Mouse (Mus musculus): ENCODE data around the gene Olfr618.
"Not testable (repeated sequence)": the region's sequence is repeated elsewhere in the genome, so short reads cannot be mapped to it uniquely, and the experiment has no call there.

Gene Olfr618

DNA sequence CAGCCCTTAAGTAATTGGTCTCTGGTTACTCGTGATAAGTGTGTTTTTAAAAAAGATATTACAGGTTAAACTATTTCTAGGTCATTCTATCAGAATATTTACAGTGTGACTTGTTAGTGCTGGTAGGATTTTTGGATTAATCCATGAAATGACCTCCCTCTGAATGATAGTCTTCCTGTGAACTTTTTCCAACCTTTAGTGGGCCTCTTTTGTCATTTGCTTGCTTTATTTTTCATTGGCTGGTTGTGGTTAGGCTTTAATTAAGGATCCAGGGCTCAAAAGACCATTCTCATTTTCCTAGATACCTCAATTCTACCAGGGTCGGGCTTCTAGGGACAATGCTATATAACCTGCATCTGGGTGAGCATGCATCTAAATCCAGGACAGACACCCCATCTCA is at the start of gene Olfr618:
Gene Olfr618 (plus strand): TSS at position 301 of the 400 bp plus-strand sequence.
- DNase-seq: no peak

- not testable (repeated sequence) for DNase-seq
Observed at GRCm38 (mm10) chr7:103542617-103543016, 47.3 kb upstream of the Olfr618 start, which contains the start of gene Olfr612. TSS of gene Olfr612 (minus strand) at chr7:103542717.

DNA sequence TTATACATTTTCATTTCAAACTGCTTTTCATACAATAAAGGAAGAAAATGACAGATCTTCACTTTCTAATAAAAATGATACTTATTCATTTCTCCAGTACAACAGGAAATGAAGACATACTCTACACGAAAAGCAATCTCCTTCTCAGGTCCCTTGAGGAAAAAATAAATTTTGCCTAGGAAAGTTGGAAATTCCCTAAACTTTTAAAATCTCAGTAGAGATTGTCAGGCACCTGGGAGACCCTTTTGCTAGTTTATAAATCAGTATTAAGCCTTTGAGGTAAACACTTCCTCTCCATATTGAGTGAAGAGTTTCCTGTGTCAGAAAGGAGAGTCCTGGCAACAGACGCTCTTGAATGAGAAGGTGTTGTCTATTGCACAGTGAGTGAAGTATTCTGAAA is 42.1 kb upstream of the Olfr618 start, which contains the start of gene Olfr613:
Gene Olfr613 (plus strand): TSS at position 301 of the 400 bp plus-strand sequence.
- no peak for DNase-seq

DNA sequence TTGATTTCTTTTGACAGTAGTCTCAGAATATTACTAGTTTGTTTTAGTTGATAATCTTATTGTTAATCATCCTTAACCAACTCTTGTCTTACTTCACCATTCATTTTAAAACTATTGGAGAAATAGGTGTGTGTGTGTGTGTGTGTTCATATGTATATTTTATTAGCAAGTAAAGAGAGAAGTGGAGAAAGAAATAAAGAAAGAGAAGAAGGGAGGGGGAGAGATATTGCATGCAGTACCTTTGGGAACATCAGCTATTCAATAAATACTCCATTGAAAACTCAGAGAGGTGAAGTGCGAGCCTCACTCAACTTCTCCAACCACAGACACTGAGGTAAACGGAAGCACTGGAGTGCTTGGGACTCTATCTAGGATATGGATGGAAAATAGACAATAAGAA is 34.1 kb upstream of the Olfr618 start, which contains the start of gene Olfr615:
Gene Olfr615 (plus strand): TSS at position 301 of the 400 bp plus-strand sequence.
- no peak for DNase-seq

DNA sequence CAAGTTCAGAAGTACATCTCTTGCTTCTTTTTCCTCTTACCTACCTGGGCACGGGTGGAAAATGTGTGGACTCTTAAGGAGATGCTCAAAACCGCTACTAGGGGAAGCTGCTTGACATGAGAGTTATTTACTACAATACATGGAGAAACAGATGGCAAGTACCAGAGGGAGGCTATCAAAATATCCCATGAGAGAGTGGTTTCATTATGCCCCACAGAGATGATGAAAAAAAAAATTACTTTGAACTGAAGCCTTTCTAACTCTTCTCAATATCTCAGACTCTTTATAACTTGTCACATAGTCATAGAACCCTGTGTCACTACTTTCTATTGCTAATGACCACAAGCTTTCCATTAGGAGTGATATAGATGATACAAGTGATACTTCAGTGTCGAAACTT is 20.9 kb upstream of the Olfr618 start, which contains the start of gene Olfr616:
Gene Olfr616 (minus strand): TSS at position 101 of the 400 bp plus-strand sequence.
- DNase-seq: no peak

DNA sequence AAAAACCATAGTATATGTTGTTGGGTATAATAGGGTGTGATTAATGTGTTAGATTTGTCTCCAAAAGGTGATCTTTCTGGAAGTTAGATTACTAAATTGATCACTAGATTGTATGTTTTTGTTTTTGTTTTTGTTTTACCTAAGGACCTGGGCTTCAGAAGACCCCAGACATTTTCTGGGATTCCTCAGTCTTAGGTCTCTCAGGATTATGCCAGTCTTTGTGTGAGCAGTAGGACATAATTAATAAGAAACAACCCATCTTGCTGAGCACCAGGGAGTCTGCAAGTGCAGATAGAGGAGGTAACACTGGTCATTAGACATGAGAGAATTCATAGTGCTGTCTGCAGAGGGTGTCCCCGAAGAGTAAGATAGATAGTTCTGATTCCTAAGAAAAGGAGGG is 17.1 kb upstream of the Olfr618 start, which contains the start of gene Olfr617:
Gene Olfr617 (plus strand): TSS at position 301 of the 400 bp plus-strand sequence.
- no peak for DNase-seq

DNA sequence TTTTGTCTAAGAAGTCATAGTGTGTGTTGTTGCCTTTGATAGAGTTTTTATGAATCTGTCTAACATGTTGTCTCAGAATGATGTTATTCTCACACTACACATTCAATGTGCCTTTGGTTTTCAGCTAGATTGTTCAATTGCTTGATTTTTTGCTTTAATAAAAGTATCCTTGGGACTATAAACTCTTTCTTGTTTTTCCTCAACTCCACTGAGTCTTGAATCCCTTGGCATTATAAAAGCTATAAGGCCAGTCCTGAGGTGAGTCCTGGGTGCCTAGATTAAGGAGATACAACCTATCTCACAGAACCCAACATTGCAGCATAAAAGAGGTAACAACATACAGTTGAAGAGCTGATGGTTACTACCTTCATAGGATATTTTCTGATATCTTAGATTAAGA is 10.4 kb downstream of the Olfr618 start, which contains the start of gene Olfr619:
Gene Olfr619 (plus strand): TSS at position 301 of the 400 bp plus-strand sequence.
- no peak for DNase-seq

DNA sequence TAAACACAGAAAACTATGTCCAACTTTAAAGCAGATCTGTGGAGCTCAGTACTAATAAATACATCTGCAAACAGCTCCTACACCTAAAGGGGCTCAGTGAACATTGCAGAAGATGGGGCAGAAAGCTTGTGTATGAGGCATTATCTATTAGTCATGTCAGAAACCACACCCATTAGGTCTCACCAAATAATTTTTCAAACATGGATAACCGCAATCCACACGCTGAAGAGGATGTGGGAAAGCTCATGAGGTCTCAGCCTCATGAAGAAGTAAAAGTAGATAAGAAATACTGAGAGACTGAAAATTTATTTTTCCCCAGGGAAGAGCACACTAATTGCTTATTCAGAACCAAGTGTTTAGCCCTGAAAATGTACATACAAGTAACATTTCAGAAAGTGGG is 17.5 kb downstream of the Olfr618 start:
- DNase-seq: no peak

GRCm38 (mm10) chr7:103612434-103612833 is 22.5 kb downstream of the Olfr618 start, which contains the start of gene Olfr620:
TSS of gene Olfr620 (minus strand) at chr7:103612534.
- no peak for DNase-seq

GRCm38 (mm10) chr7:103636795-103637194 is 46.9 kb downstream of the Olfr618 start:
- DNase-seq: no peak

- no peak for DNase-seq
Observed at GRCm38 (mm10) chr7:103642602-103643001, 52.7 kb downstream of the Olfr618 start, which contains the start of gene Olfr622. TSS of gene Olfr622 (minus strand) at chr7:103642702.

DNA sequence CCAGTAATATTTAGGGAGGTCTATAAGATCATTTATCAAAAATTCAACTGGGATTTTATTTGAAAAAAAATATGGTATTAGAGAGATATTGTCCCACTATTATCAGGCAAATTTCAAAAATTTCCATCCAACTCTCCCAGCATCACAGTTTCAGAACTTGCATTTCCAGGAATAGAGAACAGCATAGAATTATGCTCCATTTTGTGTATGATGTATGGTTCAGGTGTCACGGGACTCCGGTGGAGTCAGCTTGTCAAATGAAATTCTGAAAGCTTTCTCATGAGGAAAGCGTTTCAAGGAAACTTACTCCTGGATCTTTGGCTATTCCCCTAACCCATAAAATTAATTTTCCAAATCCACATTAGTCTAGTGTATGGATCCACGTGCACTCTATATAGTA is 54.2 kb downstream of the Olfr618 start:
- no peak for DNase-seq

Measured in lung, postnatal 14 days (tissue).